Comparison of ENCODE assay signal across 8 mouse cellular contexts in the genomic region with DNA sequence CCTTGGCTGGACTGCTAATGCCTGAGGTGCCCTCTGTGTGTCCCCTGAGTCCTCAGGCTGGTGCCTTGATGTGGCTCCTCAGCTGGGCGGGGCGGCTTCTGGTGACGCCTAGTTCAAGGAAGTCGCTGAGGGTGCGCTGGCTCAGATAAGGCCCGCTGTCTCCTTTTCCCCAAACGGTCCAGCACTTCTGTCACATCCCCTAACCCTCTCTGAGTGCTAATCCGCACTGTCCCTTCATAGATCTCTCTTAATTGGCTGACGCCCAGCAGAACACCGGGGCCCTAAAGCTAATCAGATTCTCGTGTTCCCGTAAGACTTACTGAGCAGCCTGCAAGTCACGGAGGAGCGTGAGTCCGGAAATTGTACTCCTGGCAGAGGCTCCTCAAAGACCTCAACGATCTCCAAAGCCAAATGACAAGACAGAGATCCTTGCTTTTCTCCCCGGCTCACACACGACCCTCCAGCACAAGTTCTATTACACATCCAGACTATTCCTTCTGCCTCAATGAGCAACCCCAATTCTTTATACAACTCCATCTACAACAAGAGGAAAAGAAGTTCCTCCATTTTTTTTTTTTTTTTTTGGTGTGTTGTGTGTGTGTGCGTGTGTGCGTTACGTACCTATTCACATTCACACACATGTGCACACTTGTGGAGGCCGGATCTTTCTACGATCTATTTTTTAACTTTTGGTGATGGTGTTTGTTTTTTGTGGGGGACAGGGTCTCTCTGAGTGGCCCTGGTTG. TPM values are rescaled to one million over a fixed set of nuclear protein-coding genes. Genes with fewer than 3 reads are reported as not detected.
DNase-seq lines count a peak whose midpoint lies in the region; ATAC-seq and TF ChIP-seq lines count a peak whose summit lies in the region.

No protein-coding gene starts in this region.

- H3K36me3 ChIP-seq in hindbrain, embryonic 10.5 days: no peaks in the 10 kb centered on the region
- H3K36me3 ChIP-seq in hindbrain, embryonic 11.5 days (ENCODE audit: control insufficient read depth, insufficient read depth, low read length): no peaks in the 10 kb centered on the region
- no peaks in the 10 kb centered on the region for H3K36me3 ChIP-seq in intestine, postnatal 0 days (ENCODE audit: control insufficient read depth, insufficient read depth)

- no peak overlapping the region for H3K4me2 ChIP-seq in hindbrain, embryonic 11.5 days (replicated peaks; ENCODE audit: low read depth, low read length)
- H3K4me2 ChIP-seq in intestine, postnatal 0 days (replicated peaks; ENCODE audit: low read depth): 0 out of 2 replicates have a peak overlapping the region, but pooled peaks have one; percentile 1

- no peak for DNase-seq in hindbrain, embryonic 10.5 days (ENCODE audit: low spot score)
- no peak for DNase-seq in hindbrain, embryonic 11.5 days (ENCODE audit: low spot score)
- peak; percentile 55 to 58 for DNase-seq in cerebellum, adult 18-20 months
- peak; percentile 75 for DNase-seq in naive thymus-derived CD4-positive, alpha-beta T cell, adult 2 months (ENCODE audit: low read depth)
- DNase-seq in gastrocnemius, postnatal 10 days: no peak
- DNase-seq in layer of hippocampus, adult 8-10 months (ENCODE audit: low spot score in 2 of 2): no peak
- DNase-seq in frontal cortex, adult 2 months (ENCODE audit: extremely low spot score in 1 of 2, low spot score in 1 of 2): no peak

- no peak overlapping the region for H3K4me3 ChIP-seq in hindbrain, embryonic 10.5 days
- H3K4me3 ChIP-seq in hindbrain, embryonic 11.5 days (ENCODE audit: low read depth, low read length): no peak overlapping the region
- H3K4me3 ChIP-seq in intestine, postnatal 0 days (ENCODE audit: low read depth, low read length): no peak overlapping the region

- no peak for TF ChIP-seq CTCF in intestine, postnatal 0 days (IDR thresholded peaks at IDR 0.05; ENCODE audit: low read depth)

- H3K9ac ChIP-seq in hindbrain, embryonic 11.5 days (ENCODE audit: low read depth, low read length): no peak overlapping the region
- H3K9ac ChIP-seq in intestine, postnatal 0 days (ENCODE audit: low read depth, low read length): no peak overlapping the region

- no peak for ATAC-seq in hindbrain, embryonic 11.5 days (ENCODE audit: low FRiP score)
- no peak for ATAC-seq in intestine, postnatal 0 days

- H3K27ac ChIP-seq in hindbrain, embryonic 10.5 days: peak overlapping the region; percentile 50; the same call in 1 of the 2 replicates
- H3K27ac ChIP-seq in hindbrain, embryonic 11.5 days (ENCODE audit: low read depth, low read length): no peak overlapping the region
- no peak overlapping the region for H3K27ac ChIP-seq in intestine, postnatal 0 days (ENCODE audit: low read depth, low read length)

- H3K9me3 ChIP-seq in hindbrain, embryonic 10.5 days: no peaks in the 10 kb centered on the region
- no peaks in the 10 kb centered on the region for H3K9me3 ChIP-seq in hindbrain, embryonic 11.5 days (ENCODE audit: control insufficient read depth, low read length)
- no peaks in the 10 kb centered on the region for H3K9me3 ChIP-seq in intestine, postnatal 0 days (ENCODE audit: control insufficient read depth)

- WGBS in hindbrain, embryonic 10.5 days: 74% methylated on average over 23 of the region's 23 CpGs
- WGBS in hindbrain, embryonic 11.5 days: 74% methylated on average over 23 of the region's 23 CpGs
- 50% methylated on average over 23 of the region's 23 CpGs for WGBS in intestine, postnatal 0 days

- no peaks in the 10 kb centered on the region for H3K27me3 ChIP-seq in hindbrain, embryonic 10.5 days (ENCODE audit: insufficient read depth, poor library complexity, severe bottlenecking)
- H3K27me3 ChIP-seq in hindbrain, embryonic 11.5 days (ENCODE audit: control insufficient read depth, insufficient read depth, low read length): no peaks in the 10 kb centered on the region
- H3K27me3 ChIP-seq in intestine, postnatal 0 days (replicated peaks; ENCODE audit: control insufficient read depth, insufficient read depth, low read length): no peaks in the 10 kb centered on the region

- H3K4me1 ChIP-seq in hindbrain, embryonic 10.5 days (replicated peaks): peaks cover 25% of the 10 kb centered on the region
- H3K4me1 ChIP-seq in hindbrain, embryonic 11.5 days (replicated peaks; ENCODE audit: control insufficient read depth, insufficient read depth, low read length): no peaks in the 10 kb centered on the region
- no peaks in the 10 kb centered on the region for H3K4me1 ChIP-seq in intestine, postnatal 0 days (replicated peaks; ENCODE audit: control insufficient read depth, insufficient read depth, low read length)

RNA-seq across cellular contexts. Expression of a gene that starts 52.0 kb away (rescaled TPM):
- 30.0 and 34.0 TPM in 2 replicates for polyA plus RNA-seq in hindbrain, embryonic 10.5 days (2016; fragmentation: Nextera tagmentation; extraction: Ambion mirVana)
- 18.2 and 25.4 TPM in 2 replicates for polyA plus RNA-seq in hindbrain, embryonic 11.5 days (2014; fragmentation: Nextera tagmentation; extraction: Ambion mirVana)
- polyA plus RNA-seq in intestine, postnatal 0 days (2015; fragmentation: Nextera tagmentation; extraction: Ambion mirVana): 10.1 and 11.1 TPM in 2 replicates
- total RNA-seq in gastrocnemius, postnatal 10 days (2021): 10 to 100 TPM; 17.8 to 22.5 TPM
- 100 to 1,000 TPM; 306 to 330 (median 314) TPM for total RNA-seq in layer of hippocampus, adult 8-10 months (2022)
- 206 and 220 TPM in 2 replicates for polyA plus RNA-seq in frontal cortex, adult 2 months (2012; rRNA removed)

Comparison
In these comparisons a context has a peak if more than half of its experiments do, and no peak if none do; other contexts are left out.
1. DNase-seq: peak in cerebellum, adult 18-20 months (2 of 2) and naive thymus-derived CD4-positive, alpha-beta T cell, adult 2 months (single experiment); none in hindbrain, embryonic 10.5 days (single experiment), hindbrain, embryonic 11.5 days (single experiment), gastrocnemius, postnatal 10 days (single experiment), layer of hippocampus, adult 8-10 months (0 of 2) and frontal cortex, adult 2 months (0 of 2).